Mouse (Mus musculus): ENCODE data around the gene Elk1.

The Elk1 gene

GRCm38 (mm10) chrX:20950191-20950880, at the start of gene Elk1:
TSS of gene Elk1 (minus strand) at chrX:20950608.
- peak; percentile 96 for ATAC-seq (ENCODE audit: insufficient number of reproducible peaks, low FRiP score, low TSS enrichment)

GRCm38 (mm10) chrX:20980901-20981300, 30.5 kb upstream of the Elk1 start:
- no peak for ATAC-seq (ENCODE audit: insufficient number of reproducible peaks, low FRiP score, low TSS enrichment)

GRCm38 (mm10) chrX:20961477-20962378, 11.3 kb upstream of the Elk1 start, which contains the start of gene Uxt:
TSS of gene Uxt (minus strand) at chrX:20962017.
- ATAC-seq (ENCODE audit: insufficient number of reproducible peaks, low FRiP score, low TSS enrichment) = peak; percentile 93

GRCm38 (mm10) chrX:20946055-20946454, 4.4 kb downstream of the Elk1 start:
- no peak for ATAC-seq (ENCODE audit: insufficient number of reproducible peaks, low FRiP score, low TSS enrichment)

- no peak for ATAC-seq (ENCODE audit: insufficient number of reproducible peaks, low FRiP score, low TSS enrichment)
Observed at GRCm38 (mm10) chrX:20931963-20932362, 18.4 kb downstream of the Elk1 start.

GRCm38 (mm10) chrX:20931364-20931763, 19.0 kb downstream of the Elk1 start, which contains the start of gene Cfp:
TSS of gene Cfp (minus strand) at chrX:20931555.
- ATAC-seq (ENCODE audit: insufficient number of reproducible peaks, low FRiP score, low TSS enrichment) = no peak

- ATAC-seq (ENCODE audit: insufficient number of reproducible peaks, low FRiP score, low TSS enrichment) = no peak
Observed at GRCm38 (mm10) chrX:20929859-20930258, 20.5 kb downstream of the Elk1 start.

- ATAC-seq (ENCODE audit: insufficient number of reproducible peaks, low FRiP score, low TSS enrichment) = no peak
Observed at GRCm38 (mm10) chrX:20924976-20925375, 25.4 kb downstream of the Elk1 start.

GRCm38 (mm10) chrX:20923506-20923905, 26.9 kb downstream of the Elk1 start:
- ATAC-seq (ENCODE audit: insufficient number of reproducible peaks, low FRiP score, low TSS enrichment) = no peak

- ATAC-seq (ENCODE audit: insufficient number of reproducible peaks, low FRiP score, low TSS enrichment) = no peak
Observed at GRCm38 (mm10) chrX:20921366-20921765, 29.0 kb downstream of the Elk1 start.

GRCm38 (mm10) chrX:20920844-20921364, 29.5 kb downstream of the Elk1 start, which contains the start of gene Syn1:
TSS of gene Syn1 (minus strand) at chrX:20921004.
- ATAC-seq (ENCODE audit: insufficient number of reproducible peaks, low FRiP score, low TSS enrichment) = peak; percentile 98

- peak; percentile 23 for ATAC-seq (ENCODE audit: insufficient number of reproducible peaks, low FRiP score, low TSS enrichment)
Observed at GRCm38 (mm10) chrX:20920249-20920843, 30.1 kb downstream of the Elk1 start.

GRCm38 (mm10) chrX:20915075-20915474, 35.3 kb downstream of the Elk1 start:
- no peak for ATAC-seq (ENCODE audit: insufficient number of reproducible peaks, low FRiP score, low TSS enrichment)

- no peak for ATAC-seq (ENCODE audit: insufficient number of reproducible peaks, low FRiP score, low TSS enrichment)
Observed at GRCm38 (mm10) chrX:20913726-20914125, 36.7 kb downstream of the Elk1 start.

- no peak for ATAC-seq (ENCODE audit: insufficient number of reproducible peaks, low FRiP score, low TSS enrichment)
Observed at GRCm38 (mm10) chrX:20910074-20910473, 40.3 kb downstream of the Elk1 start.

Measured in cerebellum, adult (tissue).